Mouse (Mus musculus) spleen, adult 2 months (tissue): ENCODE measurements around the gene Cutal. TPM values are rescaled to one million over a fixed set of nuclear protein-coding genes. Genes with fewer than 3 reads are reported as not detected.

Source experiments
- DNase-seq, 2 experiments: peaks; one replicate each; pipeline versions ENCODE4 v3.0.0 to v3.0.0-alpha.2; 2012 to 2021; ENCODE audit warnings: low spot score in 2 of 2, low read depth in 1 of 2
- H3K27ac ChIP-seq: fragments of 200-500 bp; 2 replicates; pipeline ENCODE4 v1.5.1; 2012; ENCODE audit warnings: low read length, inconsistent platforms; ENCODE audit not compliant: insufficient read depth
- H3K27me3 ChIP-seq: fragments of 200-500 bp; 2 replicates; pipeline ENCODE4 v1.6.1; 2012; ENCODE audit warnings: mild to moderate bottlenecking, moderate library complexity, low read length, inconsistent platforms; ENCODE audit not compliant: control insufficient read depth, insufficient read depth
- H3K36me3 ChIP-seq: fragments of 200-500 bp; 2 replicates; pipeline ENCODE4 v1.6.1; 2012; ENCODE audit warnings: mild to moderate bottlenecking, low read length, inconsistent platforms; ENCODE audit not compliant: control insufficient read depth, insufficient read depth
- H3K4me1 ChIP-seq: fragments of 200-500 bp; 2 replicates; pipeline ENCODE4 v1.6.1; 2011; ENCODE audit warnings: inconsistent platforms; ENCODE audit not compliant: control insufficient read depth, insufficient read depth, insufficient read length
- H3K4me3 ChIP-seq: fragments of 200-500 bp; 2 replicates; pipeline ENCODE4 v1.5.1; 2011; ENCODE audit warnings: mild to moderate bottlenecking, inconsistent platforms; ENCODE audit not compliant: insufficient read depth, insufficient read length; ENCODE audit errors: extremely low read depth
- CTCF ChIP-seq: fragments of 200-500 bp; IDR thresholded peaks from 2 replicates; pipeline ENCODE4 v1.5.1; 2011; ENCODE audit warnings: mild to moderate bottlenecking, inconsistent platforms; ENCODE audit not compliant: insufficient read depth, insufficient read length, insufficient replicate concordance; ENCODE audit errors: extremely low read depth
- POLR2A ChIP-seq: fragments of 200-500 bp; IDR thresholded peaks from 2 replicates; pipeline ENCODE4 v1.6.1; 2011; ENCODE audit warnings: low read depth, low read length, inconsistent platforms
- WGBS: fragments of 180-500 bp; shearing (Covaris S2); methylation state at CpG from one replicate; pipeline ENCODE4 v1.1.7; 2018; 5-methylcytosine and 5-hydroxymethylcytosine counted together
- polyA plus RNA-seq: library from polyadenylated mRNA; depleted of rRNA; stranded (reverse); fragments of >200 nt; gene quantifications from 2 replicates; pipeline ENCODE4 v1.2.3, GENCODE M21; 2012

Cutal gene
- polyA plus RNA-seq, 1 experiment = not detected

DNA sequence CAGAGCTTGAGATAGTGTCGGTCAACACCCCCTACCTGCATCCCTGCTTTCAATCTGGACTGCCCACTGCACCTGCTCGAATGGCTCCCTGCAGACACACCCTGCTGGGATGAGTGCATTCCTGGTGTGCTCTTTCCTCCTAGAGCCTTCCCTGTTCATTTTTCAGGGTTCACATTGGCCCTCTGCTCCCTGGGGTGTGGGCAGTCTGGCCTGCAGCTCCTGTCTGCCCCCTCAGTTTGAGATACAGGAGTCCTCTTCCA, 40.6 kb downstream of the Cutal start:
- Histone ChIP-seq H3K36me3 (no peaks in the 10 kb centered on the region), H3K27me3 (no peaks in the 10 kb centered on the region), H3K4me3 (no peak overlapping the region), H3K4me1 (peaks cover 5% of the 10 kb centered on the region; the same call in 1 of the 2 replicates), H3K27ac (no peak overlapping the region)
- no peak for TF ChIP-seq POLR2A
- TF ChIP-seq CTCF = no peak
- DNase-seq = no peak
- WGBS = 52% methylated on average over 2 of the region's 2 CpGs

- Histone ChIP-seq H3K36me3 (no peaks in the 10 kb centered on the region), H3K4me1 (peaks cover 7% of the 10 kb centered on the region; the same call in 1 of the 2 replicates), H3K27ac (no peak overlapping the region), H3K4me3 (no peak overlapping the region), H3K27me3 (no peaks in the 10 kb centered on the region)
- DNase-seq = no peak
- WGBS = 78% methylated on average over 2 of the region's 2 CpGs
- TF ChIP-seq POLR2A = no peak
- no peak for TF ChIP-seq CTCF
Observed at GRCm38 (mm10) chr2:34915103-34915502, 40.9 kb downstream of the Cutal start.

GRCm38 (mm10) chr2:34920144-34920543, 45.9 kb downstream of the Cutal start:
- Histone ChIP-seq H3K4me3 (no peak overlapping the region), H3K27me3 (no peaks in the 10 kb centered on the region), H3K27ac (no peak overlapping the region), H3K4me1 (peaks cover 11% of the 10 kb centered on the region; the same call in 1 of the 2 replicates), H3K36me3 (no peaks in the 10 kb centered on the region)
- DNase-seq = no peak
- 8% methylated on average over 2 of the region's 2 CpGs for WGBS
- no peak for TF ChIP-seq POLR2A
- TF ChIP-seq CTCF = no peak

- no peak for DNase-seq
- H3K4me1 ChIP-seq = peaks cover 11% of the 10 kb centered on the region; the same call in 1 of the 2 replicates
- no peak overlapping the region for H3K4me3 ChIP-seq
- 48% methylated on average over 2 of the region's 2 CpGs for WGBS
- no peak overlapping the region for H3K27ac ChIP-seq
- H3K36me3 ChIP-seq = no peaks in the 10 kb centered on the region
- no peaks in the 10 kb centered on the region for H3K27me3 ChIP-seq
- no peak for TF ChIP-seq CTCF
- TF ChIP-seq POLR2A = no peak
Observed at GRCm38 (mm10) chr2:34922729-34923128, 48.5 kb downstream of the Cutal start.

DNA sequence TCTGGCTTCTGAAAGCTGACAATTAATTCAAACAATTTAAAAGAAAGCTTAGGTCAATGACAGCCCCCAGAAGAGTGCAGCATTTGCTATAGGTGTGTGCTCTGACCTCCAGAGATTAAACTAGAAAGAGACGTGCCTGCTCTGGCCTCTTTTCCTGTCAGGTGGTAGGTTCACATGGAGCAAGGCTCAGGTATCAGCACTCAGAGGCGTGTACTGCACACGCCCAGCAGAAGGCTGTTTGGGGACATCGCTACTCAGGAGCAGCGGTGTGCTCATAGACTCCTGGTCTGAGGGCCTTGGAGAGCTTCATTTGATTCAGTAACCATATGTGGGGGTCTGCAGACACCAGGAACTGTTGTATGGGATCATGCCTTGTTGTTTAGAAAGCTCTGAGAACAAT, 53.1 kb downstream of the Cutal start:
- DNase-seq = no peak
- no peaks in the 10 kb centered on the region for H3K36me3 ChIP-seq
- TF ChIP-seq CTCF (no peak), POLR2A (no peak)
- H3K27me3 ChIP-seq = no peaks in the 10 kb centered on the region
- no peak overlapping the region for H3K4me3 ChIP-seq
- H3K4me1 ChIP-seq = no peaks in the 10 kb centered on the region
- H3K27ac ChIP-seq = no peak overlapping the region
- WGBS = 82% methylated on average over 5 of the region's 5 CpGs

- no peaks in the 10 kb centered on the region for H3K36me3 ChIP-seq
- H3K4me3 ChIP-seq = no peak overlapping the region
- peaks cover 28% of the 10 kb centered on the region; the same call in 1 of the 2 replicates for H3K4me1 ChIP-seq
- H3K27ac ChIP-seq = no peak overlapping the region
- TF ChIP-seq CTCF (no peak), POLR2A (no peak)
- DNase-seq = no peak
- 28% methylated on average over 5 of the region's 5 CpGs for WGBS
- no peaks in the 10 kb centered on the region for H3K27me3 ChIP-seq
Observed at GRCm38 (mm10) chr2:34937460-34937859, 63.3 kb downstream of the Cutal start.

- no peak overlapping the region for H3K27ac ChIP-seq
- no peaks in the 10 kb centered on the region for H3K27me3 ChIP-seq
- peaks cover 30% of the 10 kb centered on the region; the same call in 1 of the 2 replicates for H3K4me1 ChIP-seq
- H3K4me3 ChIP-seq = no peak overlapping the region
- WGBS = 11% methylated on average over 8 of the region's 8 CpGs
- no peak for DNase-seq
- TF ChIP-seq CTCF (no peak), POLR2A (no peak)
- H3K36me3 ChIP-seq = no peaks in the 10 kb centered on the region
Observed at GRCm38 (mm10) chr2:34938269-34939208, 64.3 kb downstream of the Cutal start.
